Mouse (Mus musculus): ENCODE results near the gene Gm20696.

Gene Gm20696

DNA sequence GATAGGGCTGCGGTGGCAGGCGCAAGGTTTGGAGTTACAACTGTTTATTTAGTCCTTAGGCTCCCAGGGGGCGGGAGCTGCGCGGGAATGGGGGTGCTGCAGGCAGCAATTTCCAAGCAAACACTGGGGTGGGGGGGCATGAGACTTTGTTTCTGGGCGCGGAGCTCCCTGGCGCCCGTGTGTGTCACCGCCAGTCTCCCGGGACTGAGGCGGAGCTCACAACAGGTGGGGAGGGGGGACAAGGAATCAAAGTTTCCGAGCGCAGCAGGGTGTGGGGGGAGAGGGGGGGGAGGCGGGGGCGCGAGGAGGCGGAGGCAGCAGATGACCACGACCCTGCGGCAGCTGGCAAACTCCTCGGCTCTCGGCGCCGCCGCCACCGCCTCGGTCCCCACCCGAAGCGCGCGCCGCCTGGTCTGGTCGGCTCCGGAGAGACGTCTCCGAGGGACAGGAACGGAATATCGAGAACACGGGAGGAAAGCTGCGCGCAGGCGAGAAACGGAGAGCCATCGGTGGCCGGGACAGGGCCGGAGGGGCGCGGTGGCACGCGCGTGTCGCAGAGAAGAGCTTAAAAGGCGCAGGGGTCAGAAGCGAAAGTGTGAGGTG is 145.5 kb downstream of the Gm20696 start:
- peak in 1 of 2 experiments; percentile 37 for DNase-seq (ENCODE audit: low spot score in 2 of 2)

DNA sequence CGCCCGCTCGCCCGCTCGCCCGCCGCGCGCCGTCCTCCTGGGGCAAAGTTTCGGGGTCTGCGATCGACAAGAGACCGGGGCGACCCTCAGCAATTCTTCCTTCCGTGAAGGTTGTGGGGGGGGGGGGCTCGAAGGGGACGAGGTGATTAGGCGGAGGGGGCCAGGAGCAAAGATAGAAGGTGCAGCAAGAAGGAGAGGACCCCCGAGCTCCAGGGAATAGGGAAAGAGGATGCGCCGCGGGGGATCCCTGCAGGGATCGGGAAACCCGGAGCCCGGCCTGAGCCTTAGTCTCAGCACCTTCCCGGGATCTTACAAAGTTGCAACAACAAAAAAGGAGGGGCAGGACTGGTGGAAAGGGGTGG is 145.9 kb downstream of the Gm20696 start:
- DNase-seq (ENCODE audit: low spot score in 2 of 2) = peak in 1 of 2 experiments; percentile 23

- DNase-seq (ENCODE audit: low spot score in 2 of 2) = peak in 1 of 2 experiments; percentile 21
These were observed 146.6 kb downstream of the Gm20696 start for GRCm38 (mm10) chr6:99519806-99520675.

GRCm38 (mm10) chr6:99519052-99519451 is 147.5 kb downstream of the Gm20696 start:
- DNase-seq (ENCODE audit: low spot score in 2 of 2) = no peak

DNA sequence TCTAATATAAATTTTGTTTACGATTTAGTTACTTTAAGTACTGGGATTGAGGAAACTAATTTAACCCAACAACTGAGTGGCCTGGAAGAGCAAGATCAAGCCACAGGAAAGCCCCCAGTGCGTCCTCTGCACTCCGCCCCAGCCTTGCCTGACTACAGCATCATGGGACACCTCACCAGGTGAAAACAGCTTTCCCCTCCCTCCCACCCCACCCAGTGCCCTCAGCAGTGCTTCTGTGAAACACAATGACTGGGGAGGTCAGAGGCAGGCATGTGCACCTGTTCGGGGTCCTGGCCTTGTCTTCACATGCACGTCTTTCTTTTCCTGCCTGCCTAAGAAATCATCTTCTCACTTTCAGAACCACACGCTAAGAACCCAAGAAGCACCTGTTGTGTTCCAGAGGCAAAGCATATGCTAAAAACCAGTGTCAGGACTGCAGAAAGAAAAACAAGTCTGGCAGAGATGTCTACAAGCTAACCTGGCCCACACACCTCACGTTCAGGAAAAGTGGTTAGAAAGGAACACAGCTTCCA is 150.9 kb downstream of the Gm20696 start:
- DNase-seq (ENCODE audit: low spot score in 2 of 2) = no peak

DNA sequence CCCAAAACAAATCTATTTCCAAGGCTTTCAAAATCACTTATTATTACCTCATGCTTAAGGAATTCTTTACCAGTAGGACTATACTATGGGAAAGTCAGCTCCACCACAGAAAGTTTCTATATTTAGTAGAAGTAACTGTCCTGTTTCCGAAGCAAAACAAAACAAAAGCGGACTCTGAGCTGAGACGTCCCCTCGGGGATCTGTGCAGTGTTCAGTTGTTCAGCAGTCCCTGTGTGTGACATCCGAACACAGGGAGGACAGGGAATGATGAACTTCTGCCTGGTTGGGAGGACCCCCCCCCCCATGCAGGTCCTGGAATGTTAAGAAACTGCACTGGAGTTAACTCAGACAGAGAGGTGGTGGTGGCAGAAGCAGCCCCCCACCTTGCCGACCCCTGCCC is 154.7 kb downstream of the Gm20696 start:
- DNase-seq (ENCODE audit: low spot score in 2 of 2) = no peak

- peak in 1 of 2 experiments; percentile 56 for DNase-seq (ENCODE audit: low spot score in 2 of 2)
These were observed 157.4 kb downstream of the Gm20696 start for GRCm38 (mm10) chr6:99509189-99509592.

DNA sequence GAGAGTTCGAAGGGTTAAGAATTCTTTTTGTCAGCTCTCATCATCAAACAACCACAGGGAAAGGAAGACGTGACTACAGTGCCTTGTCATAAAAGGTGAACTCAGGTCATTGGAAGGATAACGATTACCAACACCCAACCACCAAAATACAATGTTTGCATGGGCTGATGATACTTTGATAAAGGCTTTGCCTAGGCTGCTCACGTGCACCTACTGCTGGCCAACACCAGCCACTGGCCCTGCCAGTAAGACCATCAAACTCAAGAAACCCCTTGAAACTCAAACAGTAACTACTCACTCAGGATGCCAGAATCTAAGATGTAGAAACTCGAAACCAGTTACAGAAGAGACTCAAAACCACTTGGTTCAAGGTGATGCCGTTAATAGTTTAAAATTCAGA is 159.8 kb downstream of the Gm20696 start:
- DNase-seq (ENCODE audit: low spot score in 2 of 2) = no peak

DNA sequence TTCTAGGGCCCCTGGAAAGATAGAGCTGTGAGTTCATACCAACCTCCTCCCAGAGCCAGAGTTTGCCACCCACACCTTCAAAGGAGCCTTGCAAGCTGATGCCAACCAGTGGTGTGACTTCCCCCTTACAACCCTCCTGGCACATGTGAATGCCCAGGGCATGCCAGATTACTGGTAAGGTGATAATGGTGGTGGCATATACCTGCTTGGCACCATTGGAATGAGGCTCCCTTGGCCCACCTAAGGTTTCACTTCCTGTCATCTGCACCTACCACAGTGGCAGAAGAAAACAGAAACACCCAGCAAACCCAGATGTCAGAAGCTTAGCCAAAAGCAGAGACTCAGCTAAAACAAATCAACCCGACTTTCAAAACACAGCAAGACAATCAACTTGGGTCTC is 162.9 kb downstream of the Gm20696 start:
- no peak for DNase-seq (ENCODE audit: low spot score in 2 of 2)

DNA sequence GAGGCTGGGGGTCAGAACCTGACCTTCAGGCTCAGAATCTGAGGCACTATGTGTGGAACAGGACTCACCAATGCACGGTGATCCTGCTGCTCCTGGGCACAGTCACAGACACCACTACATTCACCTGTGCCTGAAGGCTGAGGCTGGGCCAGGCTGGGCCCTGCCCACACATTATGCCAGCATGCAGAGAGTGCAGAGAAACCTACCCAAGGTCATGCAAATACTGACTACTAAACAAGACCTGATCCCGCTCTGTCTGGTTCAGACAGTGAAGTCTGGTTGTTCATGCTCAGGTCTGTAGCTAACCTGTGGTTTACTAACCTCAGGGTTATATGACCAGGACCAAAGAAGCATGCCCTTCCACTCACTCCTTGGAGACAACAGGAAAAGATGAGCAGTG is 163.9 kb downstream of the Gm20696 start:
- no peak for DNase-seq (ENCODE audit: low spot score in 2 of 2)

DNA sequence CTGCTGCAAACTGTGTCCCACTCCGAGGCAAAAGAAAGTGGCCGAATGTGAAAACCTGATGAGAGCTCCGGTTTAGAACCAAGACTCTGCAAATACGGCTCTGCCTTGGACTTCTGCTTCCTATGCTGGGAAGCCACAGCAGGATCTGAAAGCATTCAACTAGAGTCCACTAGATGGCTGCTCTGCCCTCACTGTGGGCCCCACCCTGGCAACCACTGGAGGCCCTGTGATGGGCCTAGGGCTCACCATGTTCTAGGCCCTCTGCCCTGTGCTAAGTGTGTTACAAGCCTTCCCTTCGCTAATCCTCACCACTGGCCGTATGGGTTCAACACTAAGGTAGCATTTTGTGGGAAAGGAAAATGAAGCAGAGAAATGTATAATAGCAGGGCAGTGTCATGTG is 164.3 kb downstream of the Gm20696 start:
- no peak for DNase-seq (ENCODE audit: low spot score in 2 of 2)

- no peak for DNase-seq (ENCODE audit: low spot score in 2 of 2)
These were observed 165.9 kb downstream of the Gm20696 start for GRCm38 (mm10) chr6:99500570-99501270.

GRCm38 (mm10) chr6:99498082-99498481 is 168.5 kb downstream of the Gm20696 start:
- DNase-seq (ENCODE audit: low spot score in 2 of 2) = no peak

GRCm38 (mm10) chr6:99496114-99496513 is 170.5 kb downstream of the Gm20696 start:
- no peak for DNase-seq (ENCODE audit: low spot score in 2 of 2)

GRCm38 (mm10) chr6:99492937-99493336 is 173.7 kb downstream of the Gm20696 start:
- DNase-seq (ENCODE audit: low spot score in 2 of 2) = no peak

- no peak for DNase-seq (ENCODE audit: low spot score in 2 of 2)
These were observed 174.5 kb downstream of the Gm20696 start for GRCm38 (mm10) chr6:99491979-99492544.

GRCm38 (mm10) chr6:99491146-99491545 is 175.5 kb downstream of the Gm20696 start:
- DNase-seq (ENCODE audit: low spot score in 2 of 2) = no peak

DNA sequence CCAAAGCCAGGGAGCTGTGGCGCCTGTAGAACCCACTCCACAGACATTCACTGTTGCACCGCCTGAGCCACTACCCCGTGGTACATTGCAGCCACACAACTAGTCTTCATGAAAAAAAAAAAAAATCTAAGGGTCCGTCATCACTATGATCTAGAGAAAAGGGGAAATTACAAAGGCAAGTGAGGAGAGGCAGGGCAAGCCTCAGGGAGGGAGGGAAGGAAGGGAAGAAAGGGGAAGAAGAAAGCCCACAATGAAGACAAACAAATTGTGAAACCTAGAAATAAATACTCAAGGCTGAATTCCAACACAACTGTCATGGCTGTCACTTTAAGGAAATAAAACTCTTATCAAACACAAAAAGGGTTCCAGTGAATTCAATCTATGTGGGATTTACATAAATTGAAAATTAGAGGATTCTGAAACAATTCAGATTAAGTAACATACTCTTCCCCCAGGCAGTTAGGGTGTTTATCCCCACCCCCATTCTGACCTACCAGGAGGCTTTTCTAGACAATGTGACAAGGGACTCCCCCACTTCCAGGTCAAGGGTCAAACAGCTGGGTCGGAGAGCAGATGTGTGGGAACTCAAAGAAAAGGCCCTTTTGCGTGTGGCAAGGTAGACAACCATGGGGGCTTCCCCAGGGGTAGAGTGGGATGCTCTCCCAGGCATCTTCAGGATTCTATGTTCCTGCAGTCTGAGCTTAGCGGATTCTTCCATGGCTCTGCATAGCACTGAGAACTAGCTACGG is 176.5 kb downstream of the Gm20696 start:
- DNase-seq (ENCODE audit: low spot score in 2 of 2) = no peak

GRCm38 (mm10) chr6:99489423-99489822 is 177.2 kb downstream of the Gm20696 start:
- DNase-seq (ENCODE audit: low spot score in 2 of 2) = no peak

- DNase-seq (ENCODE audit: low spot score in 2 of 2) = peak in 1 of 2 experiments; percentile 52
These were observed 180.5 kb downstream of the Gm20696 start for GRCm38 (mm10) chr6:99485884-99486640.
